Mouse (Mus musculus) ES-Bruce4 (cell line): ENCODE measurements around the gene Fbxl17. TPM values are rescaled to one million over a fixed set of nuclear protein-coding genes. Genes with fewer than 3 reads are reported as not detected.

Experiments
- H3K27ac ChIP-seq: 2 replicates; pipeline ENCODE4 v1.5.1; 2012; ENCODE audit warnings: low read length, inconsistent platforms; ENCODE audit not compliant: insufficient read depth
- H3K27me3 ChIP-seq: 2 replicates; pipeline ENCODE4 v1.6.1; 2012; ENCODE audit warnings: mild to moderate bottlenecking, low read length, inconsistent platforms; ENCODE audit not compliant: control insufficient read depth, poor library complexity, insufficient read depth, severe bottlenecking
- H3K36me3 ChIP-seq: 2 replicates; pipeline ENCODE4 v1.6.1; 2012; ENCODE audit warnings: inconsistent platforms, mild to moderate bottlenecking, low read length, moderate library complexity; ENCODE audit not compliant: control insufficient read depth, poor library complexity, insufficient read depth, severe bottlenecking
- H3K4me1 ChIP-seq: one replicate; pipeline ENCODE4 v1.8.1; 2011; ENCODE audit warnings: low read length; ENCODE audit not compliant: control insufficient read depth, insufficient read depth
- H3K4me3 ChIP-seq: 2 replicates; pipeline ENCODE4 v1.5.1; 2011; ENCODE audit warnings: low read depth, mild to moderate bottlenecking, low read length
- H3K9ac ChIP-seq: 2 replicates; pipeline ENCODE4 v1.6.1; 2012; ENCODE audit warnings: low read depth, mild to moderate bottlenecking, inconsistent platforms; ENCODE audit not compliant: poor library complexity, severe bottlenecking
- H3K9me3 ChIP-seq: replicated peaks from 2 replicates; pipeline ENCODE4 v1.6.1; 2012; ENCODE audit warnings: mild to moderate bottlenecking, low read length, inconsistent platforms; ENCODE audit not compliant: control insufficient read depth, poor library complexity, insufficient read depth, severe bottlenecking
- CTCF ChIP-seq: IDR thresholded peaks from one replicate; pipeline ENCODE4 v1.8.1; 2011; ENCODE audit warnings: low read depth, low read length
- EP300 ChIP-seq: IDR thresholded peaks from 2 replicates; pipeline ENCODE4 v1.6.1; 2011; ENCODE audit warnings: low read depth, low read length; ENCODE audit not compliant: insufficient read depth
- POLR2A ChIP-seq: IDR thresholded peaks from one replicate; pipeline ENCODE4 v1.8.1; 2011; ENCODE audit warnings: low read length; ENCODE audit not compliant: insufficient read depth
- polyA plus RNA-seq: library from polyadenylated mRNA; stranded (reverse); fragments of >200 nt; gene quantifications from 2 replicates; pipeline ENCODE4 v1.2.4, GENCODE M21; 2011; ENCODE audit warnings: low read depth; ENCODE audit not compliant: missing spikeins, insufficient read depth, insufficient read length

Gene Fbxl17
- polyA plus RNA-seq, 1 experiment, result 11.7 TPM

DNA sequence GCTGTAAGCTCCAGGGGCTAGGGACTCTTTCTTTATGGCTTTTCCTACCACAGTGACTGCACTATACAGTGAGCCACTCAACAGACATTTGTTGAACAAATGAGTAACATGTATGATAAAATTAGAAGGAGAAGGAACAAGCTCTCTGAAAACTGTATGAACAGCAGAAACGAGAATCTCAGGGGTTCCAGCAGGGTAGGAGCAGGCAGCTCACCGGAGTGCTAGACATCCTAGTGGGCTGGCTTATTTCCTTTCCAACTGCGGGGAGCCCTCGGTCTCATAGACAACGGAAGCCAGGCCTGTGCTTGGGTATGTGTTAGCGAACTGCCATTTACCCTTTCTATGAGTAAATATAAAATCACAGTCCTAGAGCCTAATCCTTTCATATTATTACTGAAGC lies 426.5 kb downstream of the Fbxl17 start:
- Histone ChIP-seq H3K27me3 (no peaks in the 10 kb centered on the region), H3K36me3 (no peaks in the 10 kb centered on the region), H3K9me3 (no peaks in the 10 kb centered on the region), H3K4me3 (no peak overlapping the region), H3K4me1 (no peaks in the 10 kb centered on the region), H3K27ac (no peak overlapping the region), H3K9ac (no peak overlapping the region)
- TF ChIP-seq EP300 (no peak), POLR2A (no peak), CTCF (no peak)

DNA sequence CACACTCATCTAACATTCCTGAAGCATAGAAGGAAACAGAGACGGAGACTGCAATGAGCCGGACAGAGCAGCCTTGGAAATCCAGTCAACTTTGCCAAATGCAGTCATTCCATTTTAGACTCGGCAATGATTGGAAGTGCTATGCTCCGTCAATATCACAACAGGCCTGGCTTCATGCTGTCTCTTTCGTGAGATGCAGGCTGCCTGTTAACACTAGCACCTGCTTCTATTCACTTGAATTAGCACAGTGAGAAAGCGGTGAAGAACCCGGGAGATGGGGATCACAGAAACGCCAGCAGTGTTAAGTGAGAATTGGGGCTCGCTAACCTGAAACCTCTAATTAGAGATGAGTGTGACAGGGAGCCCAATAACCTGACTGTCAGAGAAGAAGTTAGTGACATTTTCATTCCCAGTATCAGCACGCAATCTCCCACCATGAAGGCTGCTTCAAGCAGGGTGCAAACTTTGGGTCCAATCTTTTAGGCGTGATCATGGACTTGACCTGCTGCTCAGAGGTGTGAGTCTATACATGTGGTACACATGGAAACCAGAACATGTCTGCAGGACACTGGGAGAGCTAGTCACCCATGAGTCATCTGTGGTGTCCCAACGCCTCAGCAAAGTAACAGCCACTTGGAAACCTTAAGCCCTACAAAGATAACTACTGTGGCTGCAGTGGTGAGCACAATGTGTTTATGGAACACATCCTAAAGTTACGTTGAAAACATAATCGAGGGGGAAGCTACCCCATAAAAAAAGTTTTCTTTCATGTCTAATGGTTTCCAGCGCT lies 428.5 kb downstream of the Fbxl17 start:
- H3K9me3 ChIP-seq, result no peaks in the 10 kb centered on the region
- H3K36me3 ChIP-seq, result no peaks in the 10 kb centered on the region
- H3K4me1 ChIP-seq, result no peaks in the 10 kb centered on the region
- no peaks in the 10 kb centered on the region for H3K27me3 ChIP-seq
- TF ChIP-seq EP300 (no peak), POLR2A (no peak), CTCF (no peak)
- H3K9ac ChIP-seq, result no peak overlapping the region
- H3K27ac ChIP-seq, result no peak overlapping the region
- H3K4me3 ChIP-seq, result no peak overlapping the region

DNA sequence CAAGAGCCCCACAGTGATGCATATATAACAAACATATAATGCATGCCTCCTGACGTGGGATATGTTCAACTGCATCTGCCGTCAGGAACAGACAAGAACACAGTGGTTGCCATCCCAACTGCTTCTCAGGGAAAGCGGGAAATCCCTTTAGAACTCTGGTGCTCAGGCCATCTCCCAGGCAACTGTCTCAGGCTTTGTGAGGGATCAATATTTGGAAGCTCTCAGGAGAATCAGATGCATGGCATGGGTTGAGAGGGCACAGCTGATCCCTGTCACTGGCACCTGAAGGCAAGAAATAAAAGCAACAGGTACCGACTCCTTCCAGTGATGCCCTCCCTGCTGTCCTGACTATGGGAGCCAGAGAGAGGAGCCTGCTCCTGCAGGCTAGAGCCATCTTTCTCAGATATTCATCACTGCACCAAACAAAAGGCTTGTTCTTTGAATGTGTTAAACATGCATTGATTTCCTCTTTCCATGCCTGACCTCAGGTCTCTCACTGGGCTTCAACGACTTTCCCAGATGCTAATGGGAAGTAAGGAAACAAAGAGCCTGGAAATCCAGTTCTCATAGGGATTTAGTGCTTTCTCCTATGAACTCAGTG lies 429.6 kb downstream of the Fbxl17 start:
- H3K27ac ChIP-seq, result no peak overlapping the region
- H3K4me3 ChIP-seq, result no peak overlapping the region
- H3K4me1 ChIP-seq, result no peaks in the 10 kb centered on the region
- no peak for TF ChIP-seq EP300
- TF ChIP-seq CTCF, result no peak
- no peak for TF ChIP-seq POLR2A
- no peaks in the 10 kb centered on the region for H3K27me3 ChIP-seq
- no peaks in the 10 kb centered on the region for H3K36me3 ChIP-seq
- no peaks in the 10 kb centered on the region for H3K9me3 ChIP-seq
- no peak overlapping the region for H3K9ac ChIP-seq

DNA sequence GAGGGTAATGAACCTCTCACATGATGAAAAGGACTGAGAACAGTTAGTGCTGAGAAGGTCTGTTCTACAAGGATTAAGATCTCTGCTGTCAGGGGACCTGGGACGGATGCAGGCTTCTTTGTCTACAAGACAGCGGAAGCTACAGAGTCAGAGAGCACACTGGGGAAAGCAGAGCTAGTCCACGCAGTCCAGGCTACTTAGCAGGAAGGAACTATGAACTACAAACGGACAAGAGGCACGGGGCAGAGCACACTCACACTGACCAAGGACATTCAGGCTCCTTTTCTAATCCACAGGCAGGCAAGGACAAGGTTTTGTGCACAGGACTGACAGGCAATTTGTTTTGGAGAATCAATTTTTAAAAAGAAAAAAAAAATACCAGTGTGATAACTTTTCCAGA lies 437.0 kb downstream of the Fbxl17 start:
- H3K27me3 ChIP-seq, result no peaks in the 10 kb centered on the region
- no peak overlapping the region for H3K4me3 ChIP-seq
- H3K4me1 ChIP-seq, result no peaks in the 10 kb centered on the region
- H3K27ac ChIP-seq, result no peak overlapping the region
- no peaks in the 10 kb centered on the region for H3K9me3 ChIP-seq
- no peaks in the 10 kb centered on the region for H3K36me3 ChIP-seq
- TF ChIP-seq EP300, result no peak
- no peak for TF ChIP-seq POLR2A
- TF ChIP-seq CTCF, result no peak
- no peak overlapping the region for H3K9ac ChIP-seq

DNA sequence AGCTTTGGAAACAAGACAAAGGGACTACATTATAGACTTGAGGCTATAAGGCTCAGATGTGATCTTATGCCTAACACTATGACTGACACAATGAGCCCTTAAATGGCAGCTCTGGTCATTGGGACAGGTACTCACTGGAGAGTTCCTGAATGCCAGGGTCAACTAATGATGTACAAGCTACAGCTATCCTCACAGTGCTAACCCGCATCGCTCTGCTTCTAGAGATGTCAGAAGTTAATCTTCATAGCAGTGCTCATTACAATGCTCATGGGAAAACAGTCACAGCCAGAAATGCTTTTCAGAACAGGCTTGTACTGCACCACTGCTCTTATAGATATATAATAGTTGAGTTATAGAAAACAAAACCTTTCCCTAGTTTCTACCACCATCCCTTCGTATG lies 438.0 kb downstream of the Fbxl17 start:
- Histone ChIP-seq H3K27ac (no peak overlapping the region), H3K27me3 (no peaks in the 10 kb centered on the region), H3K4me1 (no peaks in the 10 kb centered on the region), H3K4me3 (no peak overlapping the region), H3K9ac (no peak overlapping the region), H3K9me3 (no peaks in the 10 kb centered on the region), H3K36me3 (no peaks in the 10 kb centered on the region)
- no peak for TF ChIP-seq CTCF
- no peak for TF ChIP-seq POLR2A
- no peak for TF ChIP-seq EP300

DNA sequence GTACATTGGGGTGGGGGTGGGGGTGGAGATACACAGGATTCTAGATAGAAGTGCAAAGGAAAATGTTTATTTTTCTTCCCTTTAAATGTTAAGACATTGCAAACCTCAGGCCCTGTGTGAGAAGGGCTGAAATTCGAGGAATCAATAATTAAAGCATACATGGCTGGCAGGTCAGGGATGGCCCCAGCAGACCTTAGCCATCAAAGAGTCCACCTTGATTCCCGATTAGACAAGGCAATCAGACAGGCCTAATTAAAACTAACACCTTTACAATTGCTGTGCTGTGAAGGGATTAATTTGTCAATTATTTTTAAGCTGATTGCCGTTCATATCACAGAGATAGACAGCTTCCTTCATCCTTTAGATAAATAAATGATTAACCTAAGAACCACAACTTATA lies 439.0 kb downstream of the Fbxl17 start:
- TF ChIP-seq CTCF (no peak), EP300 (no peak), POLR2A (no peak)
- Histone ChIP-seq H3K36me3 (no peaks in the 10 kb centered on the region), H3K4me3 (no peak overlapping the region), H3K27me3 (no peaks in the 10 kb centered on the region), H3K9me3 (no peaks in the 10 kb centered on the region), H3K9ac (no peak overlapping the region), H3K27ac (no peak overlapping the region), H3K4me1 (no peaks in the 10 kb centered on the region)
